Mouse (Mus musculus) frontal cortex, postnatal 25 days (tissue): ENCODE data around the gene Mta2.

Experiments
- DNase-seq, 2 experiments: peaks; one replicate each; pipeline ENCODE4 v3.0.0; 2022; ENCODE audit warnings: low spot score in 2 of 2

The Mta2 gene

GRCm38 (mm10) chr19:8929224-8930088 lies 12.2 kb upstream of the Mta2 start, which contains the start of the genes Rom1 and Eml3:
Rom1 (minus strand) TSS chr19:8929356.
Eml3 (plus strand) TSS chr19:8929552.
- DNase-seq = peak in 1 of 2 experiments; percentile 47

GRCm38 (mm10) chr19:8930117-8930516 lies 11.6 kb upstream of the Mta2 start:
- no peak for DNase-seq

GRCm38 (mm10) chr19:8930771-8931170 lies 10.9 kb upstream of the Mta2 start:
- no peak for DNase-seq

GRCm38 (mm10) chr19:8936736-8937135 lies 4.9 kb upstream of the Mta2 start:
- no peak for DNase-seq

- no peak for DNase-seq
Observed at GRCm38 (mm10) chr19:8940526-8941133, 1.0 kb upstream of the Mta2 start.

- DNase-seq = no peak
Observed at GRCm38 (mm10) chr19:8941136-8941514, 550 bp upstream of the Mta2 start.

GRCm38 (mm10) chr19:8942276-8942964 lies 745 bp downstream of the Mta2 start:
- DNase-seq = no peak

GRCm38 (mm10) chr19:8943047-8943446 lies 1.4 kb downstream of the Mta2 start:
- no peak for DNase-seq

- DNase-seq = no peak
Observed at GRCm38 (mm10) chr19:8944062-8944461, 2.4 kb downstream of the Mta2 start.

GRCm38 (mm10) chr19:8944750-8945149 lies 3.1 kb downstream of the Mta2 start:
- DNase-seq = no peak

- DNase-seq = no peak
Observed at GRCm38 (mm10) chr19:8945251-8945650, 3.6 kb downstream of the Mta2 start.

GRCm38 (mm10) chr19:8946929-8947328 lies 5.3 kb downstream of the Mta2 start:
- no peak for DNase-seq

GRCm38 (mm10) chr19:8950190-8950589 lies 8.5 kb downstream of the Mta2 start:
- DNase-seq = no peak

GRCm38 (mm10) chr19:8952241-8952640 lies 10.6 kb downstream of the Mta2 start:
- no peak for DNase-seq

- peak; percentile 89 to 92 for DNase-seq
Observed at GRCm38 (mm10) chr19:8953135-8954039, 11.7 kb downstream of the Mta2 start, which contains the start of gene Tut1. Tut1 (plus strand) TSS chr19:8953847.

GRCm38 (mm10) chr19:8954171-8954570 lies 12.5 kb downstream of the Mta2 start:
- DNase-seq = no peak

GRCm38 (mm10) chr19:8962256-8962655 lies 20.6 kb downstream of the Mta2 start:
- no peak for DNase-seq

- no peak for DNase-seq
Observed at GRCm38 (mm10) chr19:8965075-8965474, 23.4 kb downstream of the Mta2 start.

- no peak for DNase-seq
Observed at GRCm38 (mm10) chr19:8965771-8966170, 24.1 kb downstream of the Mta2 start.

- DNase-seq = no peak
Observed at GRCm38 (mm10) chr19:8966198-8966589, 24.5 kb downstream of the Mta2 start.

- DNase-seq = peak; percentile 97 to 98
Observed at GRCm38 (mm10) chr19:8966590-8967372, 25.1 kb downstream of the Mta2 start, which contains the start of gene Eef1g. Eef1g (plus strand) TSS chr19:8967041.
